Mouse (Mus musculus): ENCODE data around the gene Ivd. TPM values are rescaled to one million over a fixed set of nuclear protein-coding genes. Genes with fewer than 3 reads are reported as not detected.

The Ivd gene
- total RNA-seq (2021) = 100 to 1,000 TPM; 122 to 189 TPM
- long read RNA-seq, experiment 1, transcript Ivd-201 (12 exons, 3,665 nt) = major isoform, 208 of 232 reads
- long read RNA-seq, experiment 1, partial matches to known transcripts = 7 of 232 reads
- long read RNA-seq, experiment 1, other reads (novel, unspliced or antisense) = 17 of 232 reads
- long read RNA-seq, experiment 2, transcript Ivd-201 (12 exons, 3,665 nt) = major isoform, 251 of 290 reads
- long read RNA-seq, experiment 2, partial matches to known transcripts = 9 of 290 reads
- long read RNA-seq, experiment 2, other reads (novel, unspliced or antisense) = 28 of 290 reads

DNA sequence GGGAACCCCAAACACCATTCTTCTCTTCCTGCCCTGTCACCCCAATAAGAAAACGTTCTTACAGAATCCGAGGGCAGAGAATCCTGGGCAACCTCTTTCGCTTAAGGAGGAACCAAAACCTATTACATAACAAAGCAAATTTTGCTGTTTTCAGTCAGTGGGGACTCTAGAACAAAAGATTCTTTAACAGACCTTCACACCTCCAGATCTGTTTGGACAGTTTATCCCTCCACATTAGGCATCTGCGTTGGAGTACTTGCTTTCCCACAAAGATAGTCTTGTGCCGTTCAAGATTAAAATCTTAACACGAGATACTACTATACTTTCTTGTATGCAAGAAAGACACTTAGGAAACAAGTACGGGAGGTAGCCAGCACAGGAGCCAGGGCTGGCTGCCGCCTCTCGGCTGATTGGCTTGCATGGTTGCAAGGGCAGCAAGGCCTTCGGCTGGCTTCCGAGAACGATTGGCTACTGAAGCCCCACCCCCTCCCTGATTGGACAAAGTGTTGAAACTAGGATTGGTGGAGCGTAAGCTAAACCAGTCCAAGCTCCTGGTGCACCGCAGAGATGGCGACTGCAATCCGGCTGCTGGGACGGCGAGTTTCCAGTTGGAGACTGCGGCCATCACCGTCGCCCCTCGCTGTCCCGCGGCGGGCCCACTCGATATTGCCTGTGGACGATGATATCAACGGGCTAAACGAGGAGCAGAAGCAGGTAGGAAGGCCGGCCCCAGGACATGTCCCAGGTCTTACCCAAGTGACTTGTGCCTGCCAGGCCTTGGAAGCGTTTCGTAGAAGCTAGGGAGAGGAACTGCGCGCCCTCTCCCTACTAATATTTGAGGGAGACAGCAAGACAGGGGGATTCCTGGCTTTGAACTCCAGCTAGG lies at the start of gene Ivd:
TSS of gene Ivd (plus strand) at position 501 of the 886 bp plus-strand sequence.
- intact Hi-C loops (cut with DNase I) = loop anchor here (2.0 to 5.0 kb wide), 2 partner anchors 39 to 49 kb away; partner anchors contain the start of genes Bahd1 and Knstrn
- Histone ChIP-seq H3K27ac (peak within 1 kb of the TSS; percentile 90), H3K4me3 (peak within 1 kb of the TSS; percentile 77)
- DNase-seq = peak; percentile 96
- no peak for TF ChIP-seq CTCF (IDR thresholded peaks at IDR 0.05)

DNA sequence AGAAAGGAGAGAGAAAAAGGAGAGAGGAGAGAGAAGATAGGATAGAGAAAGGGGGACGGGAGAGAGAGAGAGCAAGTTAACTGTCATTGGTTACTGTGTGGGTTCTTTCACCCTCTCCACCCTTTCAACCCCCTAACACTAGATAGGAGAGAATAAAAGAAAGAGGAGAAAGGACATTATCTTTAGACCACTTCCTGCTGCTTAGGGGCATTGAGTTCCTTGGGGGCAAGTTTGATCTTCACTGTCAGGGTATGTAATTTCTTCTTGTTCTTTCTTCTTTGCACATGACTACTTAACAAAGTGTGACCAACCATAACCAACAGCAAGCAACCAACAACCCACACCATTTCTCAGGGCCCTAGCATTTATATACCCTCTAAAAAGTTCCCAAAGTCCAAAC lies 49.0 kb upstream of the Ivd start:
- H3K4me3 ChIP-seq = no peak overlapping the region
- intact Hi-C loops (cut with DNase I) = loop anchor here (5.0 kb wide), 1 partner anchor 50 kb away; the partner anchor contains the start of gene Ivd
- no peak for TF ChIP-seq CTCF (IDR thresholded peaks at IDR 0.05)
- DNase-seq = no peak
- no peak overlapping the region for H3K27ac ChIP-seq

DNA sequence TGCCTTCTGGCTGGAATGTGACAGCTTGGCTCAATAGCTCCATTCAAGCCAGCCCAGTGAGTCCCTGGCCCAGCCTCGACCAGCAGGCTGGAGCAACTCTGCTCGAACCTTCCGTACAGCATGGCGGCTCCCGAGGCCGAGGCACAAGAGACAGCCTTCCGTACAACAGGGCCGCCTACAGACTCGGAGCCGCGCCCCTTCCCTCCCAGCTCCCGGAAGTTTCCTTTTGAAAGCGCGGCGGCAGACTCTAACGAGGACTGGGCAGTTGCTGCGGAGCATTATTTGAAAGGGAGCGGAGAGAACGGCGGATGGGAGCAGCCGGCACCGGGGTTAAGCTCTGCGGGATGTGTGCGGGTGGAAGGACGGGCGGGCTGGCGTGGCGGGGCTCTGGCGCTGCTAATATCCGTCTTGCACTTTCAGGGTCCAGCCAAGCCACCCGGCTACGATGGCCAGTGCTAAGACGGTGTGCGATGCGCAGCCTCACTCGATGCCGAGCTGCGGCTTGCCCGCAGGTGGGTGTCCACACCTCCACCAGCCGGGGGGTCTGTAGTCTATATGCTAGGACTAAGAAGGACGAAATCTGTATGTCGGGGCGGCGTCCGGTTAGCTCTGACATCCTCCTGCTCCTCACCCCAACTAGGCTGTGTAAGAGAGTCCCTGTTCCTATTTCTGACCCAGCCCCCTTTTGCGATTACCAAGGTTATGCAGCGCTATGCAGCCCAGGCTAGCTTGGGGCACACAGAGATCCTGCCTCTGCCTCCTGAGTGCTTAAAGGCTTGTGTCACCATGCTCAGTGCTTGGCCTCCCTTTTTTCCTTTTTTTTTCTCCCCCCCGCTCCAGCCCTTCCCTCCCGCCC lies 47.5 kb upstream of the Ivd start, which contains the start of gene Knstrn:
TSS of gene Knstrn (plus strand) at position 23 of the 856 bp plus-strand sequence.
- TF ChIP-seq CTCF (IDR thresholded peaks at IDR 0.05) = no peak
- peak; percentile 93 for DNase-seq
- no peak within 1 kb of the TSS for H3K27ac ChIP-seq
- peak within 1 kb of the TSS; percentile 79 for H3K4me3 ChIP-seq
- intact Hi-C loops (cut with DNase I) = loop anchor here (5.0 kb wide), 1 partner anchor 48 kb away; the partner anchor contains the start of gene Ivd

DNA sequence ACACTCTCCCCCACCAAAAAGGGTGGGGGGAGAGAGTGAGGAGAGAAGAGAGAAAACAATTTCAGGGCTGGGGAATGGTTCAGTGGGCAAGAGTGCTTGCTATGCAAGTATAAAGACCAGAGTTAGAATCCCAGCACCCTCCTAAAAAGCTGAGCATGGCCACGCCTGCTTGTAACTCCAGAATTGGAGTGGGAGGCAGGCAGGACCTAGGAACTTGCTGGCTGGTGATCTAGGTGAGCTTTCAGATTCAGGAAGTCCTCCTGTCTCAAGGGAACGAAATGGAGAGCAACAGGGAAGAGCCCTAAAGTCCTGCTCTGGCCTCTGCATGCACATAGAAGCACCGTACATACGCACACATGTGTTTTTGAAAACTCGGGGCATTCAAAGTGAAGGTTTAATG lies 39.0 kb upstream of the Ivd start:
- no peak overlapping the region for H3K27ac ChIP-seq
- TF ChIP-seq CTCF (IDR thresholded peaks at IDR 0.05) = no peak
- H3K4me3 ChIP-seq = no peak overlapping the region
- intact Hi-C loops (cut with DNase I) = no loop called here
- DNase-seq = no peak

DNA sequence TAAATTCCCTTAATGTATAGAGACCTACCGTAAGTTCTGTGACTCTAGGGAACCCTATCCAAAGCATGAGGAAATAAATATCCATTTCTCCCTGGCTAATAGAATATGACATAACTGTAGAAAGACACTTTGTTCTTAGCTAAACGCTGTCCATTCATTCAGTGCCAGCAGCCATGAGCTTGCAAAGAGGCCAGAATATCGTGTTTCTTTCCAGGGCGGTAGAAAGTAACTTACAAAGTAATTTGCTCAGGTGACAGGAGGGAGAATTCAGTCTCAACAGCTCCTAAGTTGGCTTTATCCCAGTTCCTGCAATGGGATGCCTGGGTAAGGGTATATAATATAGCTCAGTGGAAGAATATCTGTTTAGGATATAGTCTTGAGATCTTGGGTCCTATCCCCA lies 37.4 kb upstream of the Ivd start:
- Histone ChIP-seq H3K4me3 (no peak overlapping the region), H3K27ac (no peak overlapping the region)
- no peak for DNase-seq
- intact Hi-C loops (cut with DNase I) = no loop called here
- no peak for TF ChIP-seq CTCF (IDR thresholded peaks at IDR 0.05)

DNA sequence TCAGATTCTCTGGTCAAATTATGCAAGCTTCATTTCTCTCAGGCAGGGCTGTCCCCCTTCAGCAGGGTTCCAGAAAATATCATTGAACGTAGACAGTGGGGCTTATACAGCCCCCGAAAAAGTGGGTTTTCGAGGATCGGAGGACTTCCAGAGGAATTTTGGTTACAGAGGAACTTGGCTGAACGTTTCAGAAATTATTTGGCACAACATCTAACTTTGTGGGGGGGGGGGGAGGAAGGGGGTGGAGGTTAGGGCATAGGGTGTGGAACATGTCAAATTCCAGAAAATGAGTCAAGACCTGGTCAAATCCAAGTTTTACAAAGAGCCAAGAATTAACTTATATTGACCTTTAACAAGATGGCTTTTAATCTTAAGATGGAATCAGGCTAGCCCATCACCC lies 32.7 kb upstream of the Ivd start:
- no peak for TF ChIP-seq CTCF (IDR thresholded peaks at IDR 0.05)
- Histone ChIP-seq H3K4me3 (no peak overlapping the region), H3K27ac (no peak overlapping the region)
- intact Hi-C loops (cut with DNase I) = no loop called here
- DNase-seq = no peak

DNA sequence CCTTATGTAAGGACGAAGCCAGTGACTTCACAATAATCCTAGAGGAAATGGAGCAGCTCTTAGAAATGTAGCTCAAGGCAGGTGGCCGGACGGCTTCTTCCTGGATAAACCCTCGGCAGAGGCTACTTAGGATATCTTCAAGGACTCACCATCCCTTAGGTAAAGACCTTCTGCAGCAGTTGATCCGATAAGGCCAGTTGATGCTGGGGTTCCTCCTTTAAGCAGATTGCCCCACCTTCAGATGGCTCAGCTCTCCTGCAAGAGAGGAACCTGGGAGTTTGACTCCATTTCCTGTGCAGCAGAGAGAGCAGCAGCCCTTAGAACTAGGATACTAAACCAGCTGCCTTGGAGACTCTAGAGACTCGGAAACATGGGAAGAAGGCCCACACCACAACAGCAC lies 27.7 kb upstream of the Ivd start:
- TF ChIP-seq CTCF (IDR thresholded peaks at IDR 0.05) = no peak
- H3K4me3 ChIP-seq = no peak overlapping the region
- H3K27ac ChIP-seq = no peak overlapping the region
- intact Hi-C loops (cut with DNase I) = no loop called here
- DNase-seq = no peak

DNA sequence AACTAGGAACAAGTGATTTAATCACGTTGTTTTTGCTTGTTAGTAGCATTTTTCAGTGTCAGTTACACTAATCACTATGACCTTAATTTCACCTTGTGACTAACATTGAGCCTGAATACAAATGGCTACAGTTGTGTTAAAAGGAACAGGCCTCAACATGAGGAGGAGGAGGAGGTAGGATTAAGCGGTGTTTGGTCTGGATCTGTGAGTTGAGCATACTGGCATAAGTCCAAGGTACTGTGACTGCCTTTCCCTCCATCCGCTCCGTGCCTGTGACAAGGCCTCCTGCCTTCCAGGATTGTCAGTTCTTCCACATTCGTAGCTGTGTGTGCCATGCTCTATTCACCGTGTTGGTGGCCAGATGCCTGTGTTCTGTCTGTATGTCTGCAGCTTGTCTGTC lies 26.6 kb upstream of the Ivd start:
- intact Hi-C loops (cut with DNase I) = no loop called here
- H3K27ac ChIP-seq = no peak overlapping the region

DNA sequence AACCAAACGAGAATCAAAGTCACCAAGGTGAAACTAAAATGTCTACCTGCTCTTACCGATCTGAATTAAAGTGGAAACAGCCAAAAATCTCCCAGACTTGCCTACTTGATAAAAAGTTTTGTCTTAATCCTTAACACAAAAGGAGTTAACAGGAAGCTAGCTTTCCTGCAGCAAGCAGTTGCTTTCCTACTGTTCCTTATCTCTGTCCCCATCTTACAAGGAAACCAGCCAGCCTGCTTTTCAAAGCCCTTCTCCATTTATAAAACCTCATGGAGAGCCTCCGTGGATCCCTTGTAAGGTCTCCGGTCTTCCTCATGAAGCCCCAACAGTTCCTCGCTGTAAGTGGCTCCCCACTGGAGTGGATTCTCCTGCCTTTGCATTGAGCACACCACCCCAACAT lies 23.4 kb upstream of the Ivd start:
- intact Hi-C loops (cut with DNase I) = no loop called here
- H3K27ac ChIP-seq = no peak overlapping the region
- DNase-seq = no peak
- H3K4me3 ChIP-seq = no peak overlapping the region
- no peak for TF ChIP-seq CTCF (IDR thresholded peaks at IDR 0.05)

More for the DNA sequence above, 26.6 kb upstream of the Ivd start:
- H3K4me3 ChIP-seq = no peak overlapping the region
- no peak for TF ChIP-seq CTCF (IDR thresholded peaks at IDR 0.05)
- DNase-seq = no peak

DNA sequence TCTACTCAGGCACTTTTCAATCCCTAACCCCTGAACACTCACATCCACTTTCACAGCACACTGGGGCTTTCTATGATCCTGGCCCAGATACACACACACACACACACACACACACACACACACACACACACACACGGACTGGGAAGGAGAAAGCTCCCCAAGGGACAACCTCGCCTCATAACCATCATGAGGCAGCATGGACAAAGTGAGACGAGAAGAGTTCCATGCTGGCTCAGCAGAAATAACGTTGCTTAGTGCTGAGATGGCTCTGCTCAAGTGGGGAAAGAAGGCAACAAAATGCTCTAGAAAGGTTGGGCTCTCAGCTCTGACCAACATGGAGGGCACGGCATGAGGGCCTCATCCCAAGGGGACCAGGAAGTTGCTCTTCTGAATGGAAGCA lies 20.6 kb upstream of the Ivd start:
- H3K4me3 ChIP-seq = no peak overlapping the region
- no peak for DNase-seq
- H3K27ac ChIP-seq = no peak overlapping the region
- no peak for TF ChIP-seq CTCF (IDR thresholded peaks at IDR 0.05)
- intact Hi-C loops (cut with DNase I) = no loop called here

DNA sequence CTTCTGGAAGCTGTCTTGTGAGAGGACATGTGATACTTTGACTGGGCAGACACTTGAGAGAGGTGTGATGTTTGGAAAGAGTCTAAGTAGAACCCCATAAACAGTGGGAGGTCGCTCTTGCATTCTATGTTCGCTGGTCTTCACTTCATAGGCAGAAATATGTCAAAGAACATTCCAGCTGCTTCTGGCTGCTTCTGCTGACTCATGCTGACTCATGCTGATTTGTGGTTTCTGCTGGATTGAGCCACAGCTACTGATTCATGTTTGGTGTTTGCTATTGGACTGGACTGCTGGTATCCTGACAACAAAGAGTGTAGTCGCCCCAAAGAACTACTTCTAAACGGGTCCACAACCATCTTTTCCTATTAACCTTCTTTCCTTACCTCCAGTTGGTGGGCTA lies 20.0 kb upstream of the Ivd start:
- Histone ChIP-seq H3K27ac (no peak overlapping the region), H3K4me3 (no peak overlapping the region)
- no peak for TF ChIP-seq CTCF (IDR thresholded peaks at IDR 0.05)
- no peak for DNase-seq
- intact Hi-C loops (cut with DNase I) = no loop called here

DNA sequence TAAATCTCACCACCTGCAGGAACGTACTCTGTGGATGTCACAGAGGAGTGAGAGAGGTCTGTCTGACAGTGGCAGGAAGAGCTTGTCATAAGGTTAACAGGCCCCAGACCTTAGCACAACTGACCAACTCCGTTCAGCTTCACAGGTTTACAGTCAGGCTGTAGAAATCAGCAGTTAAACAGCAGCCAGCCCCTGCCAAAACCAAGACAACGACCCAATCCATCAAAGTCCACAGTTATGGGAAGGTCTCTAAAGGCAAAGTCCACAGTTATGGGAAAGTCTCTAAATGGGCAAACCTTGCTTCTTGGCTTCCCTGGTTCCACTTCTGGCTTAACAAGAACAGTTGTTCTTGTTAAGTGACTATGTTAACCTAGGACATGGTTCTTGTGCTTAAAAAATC lies 17.3 kb upstream of the Ivd start:
- intact Hi-C loops (cut with DNase I) = no loop called here

More for the DNA sequence above, 17.3 kb upstream of the Ivd start:
- Histone ChIP-seq H3K4me3 (no peak overlapping the region), H3K27ac (no peak overlapping the region)
- no peak for TF ChIP-seq CTCF (IDR thresholded peaks at IDR 0.05)
- DNase-seq = no peak

Data from gastrocnemius, adult 2 months (tissue).